Mouse (Mus musculus) heart, postnatal 0 days (tissue): Measurements from ENCODE around the gene Sel1l. TPM values are rescaled to one million over a fixed set of nuclear protein-coding genes. Genes with fewer than 3 reads are reported as not detected.

Source experiments
- ATAC-seq: fragments of 200-750 bp; cut with Nextera tagmentation; 2 replicates; pipeline ENCODE4 v1.8.0; 2017; ENCODE audit warnings: low read depth, moderate number of reproducible peaks, moderate library complexity; ENCODE audit not compliant: insufficient read depth
- DNase-seq: peaks from one replicate; pipeline ENCODE4 v3.0.0-alpha.2; 2016; ENCODE audit warnings: low spot score
- H3K27ac ChIP-seq: fragments of 300-500 bp; sonication (generic); 2 replicates; pipeline ENCODE4 v1.5.1; 2014; ENCODE audit warnings: low read depth, mild to moderate bottlenecking
- H3K27me3 ChIP-seq: fragments of 300-500 bp; sonication (generic); 2 replicates; pipeline ENCODE4 v1.6.1; 2014; ENCODE audit warnings: low read length, mixed read lengths; ENCODE audit not compliant: control insufficient read depth, insufficient read depth
- H3K36me3 ChIP-seq: fragments of 300-500 bp; sonication (generic); replicated peaks from 2 replicates; pipeline ENCODE4 v1.6.1; 2014; ENCODE audit warnings: low read length, mixed read lengths; ENCODE audit not compliant: control insufficient read depth, insufficient read depth
- H3K4me1 ChIP-seq: fragments of 300-500 bp; sonication (generic); 2 replicates; pipeline ENCODE4 v1.6.1; 2014; ENCODE audit warnings: antibody characterized with exemption; ENCODE audit not compliant: control insufficient read depth, insufficient read depth
- H3K4me2 ChIP-seq: fragments of 300-500 bp; sonication (generic); 2 replicates; pipeline ENCODE4 v1.6.1; 2014; ENCODE audit warnings: low read depth, mild to moderate bottlenecking, low read length, moderate library complexity
- H3K4me3 ChIP-seq: fragments of 300-500 bp; sonication (generic); 2 replicates; pipeline ENCODE4 v1.5.1; 2014; ENCODE audit warnings: low read depth, low read length
- H3K9ac ChIP-seq: fragments of 300-500 bp; sonication (generic); replicated peaks from 2 replicates; pipeline ENCODE4 v1.6.1; 2014; ENCODE audit warnings: low read depth, low read length, mixed read lengths
- H3K9me3 ChIP-seq: fragments of 300-500 bp; sonication (generic); replicated peaks from 2 replicates; pipeline ENCODE4 v1.6.1; 2016; ENCODE audit warnings: low read length; ENCODE audit not compliant: control insufficient read depth
- CTCF ChIP-seq: IDR thresholded peaks from 2 replicates; pipeline ENCODE4 v1.5.1; 2016; ENCODE audit warnings: antibody characterized with exemption, control low read depth, low read depth
- EP300 ChIP-seq: IDR thresholded peaks from 2 replicates; pipeline ENCODE4 v1.6.1; 2016; ENCODE audit warnings: antibody characterized with exemption, low read depth
- WGBS: fragments of 180-500 bp; shearing (Covaris S2); extraction: QIAGEN DNeasy Blood & Tissue Kit; methylation state at CpG from one replicate; pipeline ENCODE4 v1.1.7; 2014; 5-methylcytosine and 5-hydroxymethylcytosine counted together
- polyA plus RNA-seq: library from polyadenylated mRNA; unstranded; fragments of >200 nt; fragmentation: Nextera tagmentation; extraction: Ambion mirVana; gene quantifications from 2 replicates; pipeline ENCODE4 v1.2.1, GENCODE M21; 2015
- total RNA-seq: library from RNA; depleted of rRNA; stranded (reverse); fragments of >200 nt; gene quantifications from 2 replicates; pipeline ENCODE4 v1.2.3, GENCODE M21; 2014; ENCODE audit warnings: low replicate concordance

Gene Sel1l
- total and polyA plus RNA-seq, 2 experiments from 2014 or later: 39.1 to 44.2 TPM

DNA sequence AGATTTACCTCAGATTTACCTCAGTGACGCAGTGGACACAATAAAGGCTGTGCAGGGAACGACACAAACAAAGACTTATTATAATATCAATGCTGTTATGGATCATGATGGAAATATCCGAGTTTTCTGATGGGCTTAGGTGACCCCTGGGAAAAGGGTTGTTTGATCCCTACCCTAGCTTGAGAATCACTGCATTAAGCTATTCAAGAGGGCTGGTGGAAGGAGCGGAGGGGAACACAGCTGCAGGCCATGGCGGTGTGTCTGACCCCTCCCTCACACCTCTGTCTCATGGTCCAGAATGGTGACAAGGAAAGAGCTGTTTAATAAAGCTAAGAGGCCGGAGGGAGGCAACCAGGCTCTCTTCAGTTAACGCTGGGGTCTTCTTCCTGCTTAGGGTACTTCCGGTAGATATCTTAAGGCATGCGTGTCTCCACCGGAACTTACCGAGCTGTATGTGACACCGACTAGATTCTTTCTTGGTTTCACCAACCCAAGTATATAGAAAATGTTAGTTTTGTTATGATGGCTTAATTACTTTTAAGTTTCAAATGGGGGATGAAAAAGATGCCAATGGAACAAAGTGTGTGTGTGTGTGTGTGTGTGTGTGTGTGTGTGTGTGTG lies 46.3 kb downstream of the Sel1l start:
- Histone ChIP-seq H3K27me3 (no peaks in the 10 kb centered on the region), H3K9me3 (no peaks in the 10 kb centered on the region), H3K4me2 (no peak overlapping the region), H3K4me1 (no peaks in the 10 kb centered on the region), H3K36me3 (0 out of 2 replicates have a peak, but pooled peaks cover 5% of the 10 kb centered on the region), H3K4me3 (no peak overlapping the region), H3K27ac (no peak overlapping the region), H3K9ac (no peak overlapping the region)
- TF ChIP-seq EP300: no peak
- no peak for TF ChIP-seq CTCF
- ATAC-seq (no peak), DNase-seq (no peak)
- WGBS: 79% methylated on average over 12 of the region's 12 CpGs

DNA sequence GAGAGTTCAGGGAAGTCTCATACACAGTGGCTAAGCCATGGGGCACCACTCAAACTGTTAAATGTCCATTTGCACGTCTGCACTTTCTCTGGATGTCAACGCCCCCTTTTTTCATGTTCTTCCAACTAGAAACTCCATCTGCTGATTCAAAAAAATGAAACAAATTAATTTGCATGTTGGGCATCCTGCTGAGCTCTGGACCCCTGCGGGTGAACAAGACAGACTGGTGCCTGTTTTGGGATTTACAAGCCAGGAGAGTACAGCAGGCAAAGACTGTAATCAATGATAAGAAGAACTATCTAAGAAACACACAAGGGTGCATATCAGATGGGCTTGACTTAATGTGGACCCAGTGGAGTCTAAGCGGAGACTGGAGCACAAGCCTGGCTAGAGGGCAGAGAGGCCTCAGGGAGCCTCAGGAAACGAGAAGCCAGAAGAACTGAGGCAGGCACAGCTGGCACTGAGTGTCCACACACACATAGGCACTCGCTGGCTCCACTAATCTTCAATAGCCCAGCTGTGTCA lies 48.0 kb downstream of the Sel1l start:
- TF ChIP-seq CTCF: no peak
- TF ChIP-seq EP300: no peak
- H3K4me3 ChIP-seq: no peak overlapping the region
- no peaks in the 10 kb centered on the region for H3K36me3 ChIP-seq
- no peaks in the 10 kb centered on the region for H3K27me3 ChIP-seq
- no peaks in the 10 kb centered on the region for H3K9me3 ChIP-seq
- DNase-seq: no peak
- no peak overlapping the region for H3K27ac ChIP-seq
- H3K4me2 ChIP-seq: no peak overlapping the region
- WGBS: 44% methylated on average over 6 of the region's 6 CpGs
- H3K4me1 ChIP-seq: no peaks in the 10 kb centered on the region
- no peak for ATAC-seq
- H3K9ac ChIP-seq: no peak overlapping the region

DNA sequence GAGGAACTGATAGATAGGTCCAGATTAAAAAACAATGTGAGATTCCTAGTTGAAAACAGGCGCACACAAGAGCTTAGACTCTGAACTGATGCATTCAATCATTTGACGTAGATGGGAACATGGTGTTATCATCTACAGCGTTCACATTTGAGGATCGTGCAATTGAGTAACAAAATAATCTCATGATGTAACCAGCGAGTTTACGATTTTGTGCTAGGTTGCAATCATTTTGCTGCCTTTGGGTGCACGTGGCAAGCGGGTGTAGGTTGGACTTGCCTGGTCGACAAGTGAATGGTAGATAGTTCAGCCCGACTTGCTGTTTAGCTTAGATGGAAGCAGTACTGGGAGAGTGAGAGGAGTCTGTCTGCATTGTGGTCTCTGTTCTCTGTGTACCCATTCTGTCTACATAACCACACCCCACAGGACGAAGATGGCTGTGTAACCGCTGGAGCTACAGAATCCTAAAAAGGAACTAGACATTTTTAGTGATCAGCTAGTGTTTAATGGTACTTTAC lies 49.1 kb downstream of the Sel1l start:
- Histone ChIP-seq H3K4me1 (no peaks in the 10 kb centered on the region), H3K4me2 (no peak overlapping the region), H3K27me3 (no peaks in the 10 kb centered on the region), H3K4me3 (no peak overlapping the region), H3K9me3 (no peaks in the 10 kb centered on the region), H3K9ac (no peak overlapping the region), H3K27ac (no peak overlapping the region), H3K36me3 (no peaks in the 10 kb centered on the region)
- ATAC-seq (no peak), DNase-seq (no peak)
- WGBS: 60% methylated on average over 12 of the region's 12 CpGs
- TF ChIP-seq CTCF (no peak), EP300 (no peak)

DNA sequence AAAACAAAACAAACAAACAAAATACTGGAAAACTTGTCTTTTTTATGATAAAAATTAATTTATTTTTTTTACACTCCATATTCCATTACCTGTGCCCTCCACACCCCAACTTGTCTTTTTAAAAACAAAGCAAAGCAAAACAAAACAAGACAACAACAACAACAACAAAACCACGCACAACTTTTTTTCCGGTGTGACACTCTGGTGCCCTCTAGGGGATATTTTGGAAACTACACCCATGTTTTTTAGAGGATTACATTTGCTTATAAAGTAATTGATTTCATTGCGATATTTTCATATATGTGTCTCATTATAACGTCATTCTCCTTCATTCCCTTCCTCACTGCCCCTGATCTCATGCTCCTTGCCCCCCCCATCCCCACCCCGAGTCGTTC lies 49.6 kb downstream of the Sel1l start:
- TF ChIP-seq CTCF: peak; percentile 77
- TF ChIP-seq EP300: no peak
- Histone ChIP-seq H3K27me3 (no peaks in the 10 kb centered on the region), H3K27ac (no peak overlapping the region), H3K9me3 (no peaks in the 10 kb centered on the region), H3K4me2 (no peak overlapping the region), H3K9ac (no peak overlapping the region), H3K4me1 (no peaks in the 10 kb centered on the region), H3K4me3 (no peak overlapping the region), H3K36me3 (no peaks in the 10 kb centered on the region)
- 16% methylated on average over 6 of the region's 6 CpGs for WGBS
- ATAC-seq: no peak
- no peak for DNase-seq

DNA sequence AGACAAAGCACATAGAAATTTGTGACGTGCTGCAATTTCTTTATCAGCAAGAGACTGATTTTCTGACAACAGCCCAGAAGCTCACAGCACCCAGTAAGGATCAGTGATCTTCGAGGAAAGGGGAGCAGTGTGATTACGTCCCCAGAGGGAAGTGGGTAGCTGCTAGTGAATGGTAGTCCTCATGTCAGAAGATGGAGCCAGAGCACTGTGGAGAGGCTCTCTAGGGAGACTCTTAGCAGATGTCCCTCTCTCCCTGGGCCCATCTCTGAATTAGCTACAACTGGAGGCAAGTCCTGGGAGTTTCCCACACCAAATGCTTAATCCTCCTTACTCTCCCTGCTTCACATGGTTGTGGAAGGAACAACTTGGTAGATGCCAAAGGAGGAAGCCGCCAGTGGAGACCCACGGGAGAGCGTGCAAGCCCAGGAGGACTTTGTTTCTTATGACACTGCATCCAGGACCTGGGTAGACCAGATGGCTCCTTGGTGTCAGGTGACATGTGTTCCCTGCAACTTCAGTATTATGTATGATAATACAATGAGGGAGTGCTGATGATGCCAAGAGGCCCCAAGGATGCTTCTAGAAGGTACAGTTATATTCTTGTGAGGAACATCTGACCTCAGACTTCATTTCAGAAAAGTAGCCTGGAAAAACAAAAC lies 50.1 kb downstream of the Sel1l start:
- no peaks in the 10 kb centered on the region for H3K27me3 ChIP-seq
- no peaks in the 10 kb centered on the region for H3K9me3 ChIP-seq
- H3K27ac ChIP-seq: no peak overlapping the region
- DNase-seq (no peak), ATAC-seq (no peak)
- WGBS: 61% methylated on average over 6 of the region's 6 CpGs
- no peaks in the 10 kb centered on the region for H3K36me3 ChIP-seq
- H3K4me3 ChIP-seq: no peak overlapping the region
- no peaks in the 10 kb centered on the region for H3K4me1 ChIP-seq
- TF ChIP-seq CTCF: no peak
- no peak for TF ChIP-seq EP300
- no peak overlapping the region for H3K4me2 ChIP-seq
- H3K9ac ChIP-seq: no peak overlapping the region
